Mouse (Mus musculus) midbrain, embryonic 11.5 days (tissue): Measurements from ENCODE around the gene Knstrn. TPM values are rescaled to one million over a fixed set of nuclear protein-coding genes. Genes with fewer than 3 reads are reported as not detected.

Experiments
- ATAC-seq: fragments of 200-750 bp; cut with Nextera tagmentation; 2 replicates; pipeline ENCODE4 v1.8.0; 2017; ENCODE audit warnings: moderate TSS enrichment, moderate library complexity; ENCODE audit not compliant: low FRiP score
- DNase-seq: peaks from one replicate; pipeline ENCODE4 v3.0.0; 2015; ENCODE audit warnings: low spot score; ENCODE audit errors: missing footprints
- H3K27ac ChIP-seq: fragments of 300-500 bp; sonication (generic); 2 replicates; pipeline ENCODE4 v1.5.1; 2014; ENCODE audit warnings: low read depth, low read length
- H3K27me3 ChIP-seq: fragments of 300-500 bp; sonication (generic); 2 replicates; pipeline ENCODE4 v1.6.1; 2014; ENCODE audit warnings: mild to moderate bottlenecking, low read length, moderate library complexity, mixed read lengths; ENCODE audit not compliant: control insufficient read depth, insufficient read depth
- H3K36me3 ChIP-seq: fragments of 300-500 bp; sonication (generic); 2 replicates; pipeline ENCODE4 v1.6.1; 2014; ENCODE audit warnings: mild to moderate bottlenecking, low read length, moderate library complexity, mixed read lengths; ENCODE audit not compliant: control insufficient read depth, insufficient read depth
- H3K4me1 ChIP-seq: fragments of 300-500 bp; sonication (generic); 2 replicates; pipeline ENCODE4 v1.6.1; 2014; ENCODE audit warnings: low read length; ENCODE audit not compliant: control insufficient read depth, insufficient read depth
- H3K4me2 ChIP-seq: fragments of 300-500 bp; sonication (generic); 2 replicates; pipeline ENCODE4 v1.6.1; 2014; ENCODE audit warnings: mild to moderate bottlenecking, moderate library complexity
- H3K4me3 ChIP-seq: fragments of 300-500 bp; sonication (generic); 2 replicates; pipeline ENCODE4 v1.5.1; 2014; ENCODE audit warnings: low read depth, low read length
- H3K9ac ChIP-seq: fragments of 300-500 bp; sonication (generic); 2 replicates; pipeline ENCODE4 v1.6.1; 2014; ENCODE audit warnings: low read length
- H3K9me3 ChIP-seq: fragments of 300-500 bp; sonication (generic); 2 replicates; pipeline ENCODE4 v1.6.1; 2016; ENCODE audit warnings: low read length; ENCODE audit not compliant: control insufficient read depth
- WGBS: fragments of 180-500 bp; shearing (Covaris S2); extraction: QIAGEN DNeasy Blood & Tissue Kit; methylation state at CpG from one replicate; pipeline ENCODE4 v1.1.7; 2014; 5-methylcytosine and 5-hydroxymethylcytosine counted together
- polyA plus RNA-seq: library from polyadenylated mRNA; unstranded; fragments of >200 nt; fragmentation: Nextera tagmentation; extraction: Ambion mirVana; gene quantifications from 2 replicates; pipeline ENCODE4 v1.2.1, GENCODE M21; 2014

Knstrn gene
- polyA plus RNA-seq, 1 experiment from 2014 or later, result 203 TPM

- 70% methylated on average over 3 of the region's 3 CpGs for WGBS
- H3K9ac ChIP-seq, result no peak overlapping the region
- no peaks in the 10 kb centered on the region for H3K4me1 ChIP-seq
- H3K4me3 ChIP-seq, result no peak overlapping the region
- H3K27me3 ChIP-seq, result no peaks in the 10 kb centered on the region
- ATAC-seq (no peak), DNase-seq (no peak)
- no peaks in the 10 kb centered on the region for H3K36me3 ChIP-seq
- H3K4me2 ChIP-seq, result no peak overlapping the region
- no peaks in the 10 kb centered on the region for H3K9me3 ChIP-seq
- no peak overlapping the region for H3K27ac ChIP-seq
Measured at GRCm38 (mm10) chr2:118805137-118805536, 8.7 kb upstream of the Knstrn start.

DNA sequence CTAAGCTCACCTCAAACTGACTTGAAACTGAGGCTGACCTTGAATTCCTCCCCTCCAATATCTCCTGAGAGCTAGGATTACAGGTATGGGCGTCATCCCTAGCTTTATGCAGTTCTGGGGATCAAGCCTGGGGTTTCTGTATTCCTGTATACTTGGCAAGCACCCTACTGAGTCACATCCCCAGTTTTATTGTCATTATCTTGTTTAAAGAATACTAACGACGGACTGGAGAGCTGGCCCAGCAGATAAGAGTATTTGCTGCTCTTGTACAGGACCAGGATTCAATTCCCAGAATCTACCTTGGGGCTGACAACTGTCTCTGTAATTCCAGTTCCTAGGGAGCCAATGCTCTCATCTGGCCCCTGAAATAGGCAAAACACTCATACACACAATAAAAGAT lies 8.0 kb upstream of the Knstrn start:
- ATAC-seq, result no peak
- no peak for DNase-seq
- no peak overlapping the region for H3K9ac ChIP-seq
- WGBS, result 60% methylated on average over 3 of the region's 3 CpGs
- no peak overlapping the region for H3K4me2 ChIP-seq
- H3K4me1 ChIP-seq, result no peaks in the 10 kb centered on the region
- no peaks in the 10 kb centered on the region for H3K36me3 ChIP-seq
- H3K4me3 ChIP-seq, result no peak overlapping the region
- no peaks in the 10 kb centered on the region for H3K9me3 ChIP-seq
- no peak overlapping the region for H3K27ac ChIP-seq
- H3K27me3 ChIP-seq, result no peaks in the 10 kb centered on the region

DNA sequence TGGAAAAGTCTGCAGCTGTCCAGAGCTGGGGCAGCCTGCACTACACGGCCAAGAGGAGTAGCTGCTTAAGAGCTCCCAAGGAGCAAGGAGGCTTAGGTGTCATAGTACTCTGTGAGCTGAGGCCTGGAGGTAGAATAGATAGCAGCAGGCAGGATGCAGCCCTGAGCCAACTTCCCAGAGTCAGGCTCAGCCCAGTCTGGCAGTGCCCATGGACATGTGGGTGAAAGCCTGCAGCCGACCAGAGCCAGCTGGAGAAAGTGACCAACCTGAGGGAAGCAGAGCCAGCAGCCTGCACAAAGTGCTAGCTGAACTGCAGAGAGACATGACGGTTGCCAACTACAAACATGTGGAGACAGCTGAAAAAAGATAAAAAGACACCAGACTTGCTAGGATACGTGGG lies 6.9 kb upstream of the Knstrn start:
- DNase-seq, result no peak
- ATAC-seq, result no peak

DNA sequence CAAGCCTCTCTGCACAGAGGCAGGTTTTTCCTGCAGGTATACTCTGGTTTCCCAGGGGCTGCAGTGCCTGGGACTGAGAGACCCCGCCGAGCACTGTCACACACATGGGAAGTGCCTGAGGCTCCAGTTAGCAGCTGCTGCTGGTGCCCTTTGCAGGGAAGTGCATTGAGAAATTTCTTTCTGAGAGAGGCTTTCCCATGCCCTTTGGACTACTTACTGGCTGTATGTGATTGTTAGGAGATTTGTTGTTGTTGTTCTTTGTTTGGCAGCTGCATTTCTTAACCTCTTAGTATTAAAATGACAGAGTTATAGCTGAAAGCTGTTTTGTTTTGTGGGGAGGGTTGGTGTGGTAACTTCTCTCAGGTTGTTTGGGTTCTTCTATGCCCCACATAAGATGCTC lies 2.9 kb upstream of the Knstrn start:
- Histone ChIP-seq H3K4me3 (no peak overlapping the region), H3K36me3 (no peaks in the 10 kb centered on the region), H3K4me2 (no peak overlapping the region), H3K4me1 (peaks cover 9% of the 10 kb centered on the region), H3K27ac (no peak overlapping the region), H3K9me3 (no peaks in the 10 kb centered on the region), H3K9ac (no peak overlapping the region), H3K27me3 (no peaks in the 10 kb centered on the region)
- ATAC-seq (no peak), DNase-seq (no peak)
- WGBS, result 43% methylated on average over 2 of the region's 2 CpGs

More for the DNA sequence above, 6.9 kb upstream of the Knstrn start:
- no peak overlapping the region for H3K27ac ChIP-seq
- no peak overlapping the region for H3K4me2 ChIP-seq
- 74% methylated on average over 4 of the region's 4 CpGs for WGBS
- H3K9me3 ChIP-seq, result no peaks in the 10 kb centered on the region
- H3K4me1 ChIP-seq, result no peaks in the 10 kb centered on the region
- H3K27me3 ChIP-seq, result no peaks in the 10 kb centered on the region
- H3K36me3 ChIP-seq, result no peaks in the 10 kb centered on the region
- no peak overlapping the region for H3K4me3 ChIP-seq
- H3K9ac ChIP-seq, result no peak overlapping the region

DNA sequence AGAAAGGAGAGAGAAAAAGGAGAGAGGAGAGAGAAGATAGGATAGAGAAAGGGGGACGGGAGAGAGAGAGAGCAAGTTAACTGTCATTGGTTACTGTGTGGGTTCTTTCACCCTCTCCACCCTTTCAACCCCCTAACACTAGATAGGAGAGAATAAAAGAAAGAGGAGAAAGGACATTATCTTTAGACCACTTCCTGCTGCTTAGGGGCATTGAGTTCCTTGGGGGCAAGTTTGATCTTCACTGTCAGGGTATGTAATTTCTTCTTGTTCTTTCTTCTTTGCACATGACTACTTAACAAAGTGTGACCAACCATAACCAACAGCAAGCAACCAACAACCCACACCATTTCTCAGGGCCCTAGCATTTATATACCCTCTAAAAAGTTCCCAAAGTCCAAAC lies 1.1 kb upstream of the Knstrn start:
- Histone ChIP-seq H3K4me2 (no peak overlapping the region), H3K4me3 (no peak overlapping the region), H3K36me3 (peaks cover 4% of the 10 kb centered on the region), H3K9me3 (no peaks in the 10 kb centered on the region), H3K27ac (no peak overlapping the region), H3K4me1 (peaks cover 9% of the 10 kb centered on the region), H3K9ac (no peak overlapping the region), H3K27me3 (no peaks in the 10 kb centered on the region)
- ATAC-seq, result no peak
- WGBS, result 73% methylated on average over 1 of the region's 1 CpGs
- no peak for DNase-seq

DNA sequence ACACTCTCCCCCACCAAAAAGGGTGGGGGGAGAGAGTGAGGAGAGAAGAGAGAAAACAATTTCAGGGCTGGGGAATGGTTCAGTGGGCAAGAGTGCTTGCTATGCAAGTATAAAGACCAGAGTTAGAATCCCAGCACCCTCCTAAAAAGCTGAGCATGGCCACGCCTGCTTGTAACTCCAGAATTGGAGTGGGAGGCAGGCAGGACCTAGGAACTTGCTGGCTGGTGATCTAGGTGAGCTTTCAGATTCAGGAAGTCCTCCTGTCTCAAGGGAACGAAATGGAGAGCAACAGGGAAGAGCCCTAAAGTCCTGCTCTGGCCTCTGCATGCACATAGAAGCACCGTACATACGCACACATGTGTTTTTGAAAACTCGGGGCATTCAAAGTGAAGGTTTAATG lies 9.0 kb downstream of the Knstrn start:
- H3K9me3 ChIP-seq, result no peaks in the 10 kb centered on the region
- no peak overlapping the region for H3K27ac ChIP-seq
- DNase-seq (no peak), ATAC-seq (no peak)
- H3K27me3 ChIP-seq, result no peaks in the 10 kb centered on the region
- H3K4me3 ChIP-seq, result no peak overlapping the region
- H3K9ac ChIP-seq, result no peak overlapping the region
- no peaks in the 10 kb centered on the region for H3K4me1 ChIP-seq
- 95% methylated on average over 5 of the region's 5 CpGs for WGBS
- H3K36me3 ChIP-seq, result peaks cover 28% of the 10 kb centered on the region
- H3K4me2 ChIP-seq, result no peak overlapping the region

- H3K9me3 ChIP-seq, result no peaks in the 10 kb centered on the region
- H3K4me2 ChIP-seq, result no peak overlapping the region
- H3K36me3 ChIP-seq, result peaks cover 22% of the 10 kb centered on the region
- no peaks in the 10 kb centered on the region for H3K27me3 ChIP-seq
- H3K9ac ChIP-seq, result no peak overlapping the region
- ATAC-seq, result no peak
- no peak overlapping the region for H3K4me3 ChIP-seq
- H3K4me1 ChIP-seq, result no peaks in the 10 kb centered on the region
- DNase-seq, result no peak
- WGBS, result 96% methylated on average over 4 of the region's 4 CpGs
- no peak overlapping the region for H3K27ac ChIP-seq
Measured at GRCm38 (mm10) chr2:118824396-118824795, 10.6 kb downstream of the Knstrn start.

GRCm38 (mm10) chr2:118829096-118829495 lies 15.3 kb downstream of the Knstrn start:
- 95% methylated on average over 5 of the region's 5 CpGs for WGBS
- Histone ChIP-seq H3K9me3 (no peaks in the 10 kb centered on the region), H3K36me3 (peaks cover 21% of the 10 kb centered on the region), H3K4me2 (no peak overlapping the region), H3K27ac (no peak overlapping the region), H3K4me1 (no peaks in the 10 kb centered on the region), H3K9ac (no peak overlapping the region), H3K27me3 (no peaks in the 10 kb centered on the region), H3K4me3 (no peak overlapping the region)
- DNase-seq, result no peak
- no peak for ATAC-seq

DNA sequence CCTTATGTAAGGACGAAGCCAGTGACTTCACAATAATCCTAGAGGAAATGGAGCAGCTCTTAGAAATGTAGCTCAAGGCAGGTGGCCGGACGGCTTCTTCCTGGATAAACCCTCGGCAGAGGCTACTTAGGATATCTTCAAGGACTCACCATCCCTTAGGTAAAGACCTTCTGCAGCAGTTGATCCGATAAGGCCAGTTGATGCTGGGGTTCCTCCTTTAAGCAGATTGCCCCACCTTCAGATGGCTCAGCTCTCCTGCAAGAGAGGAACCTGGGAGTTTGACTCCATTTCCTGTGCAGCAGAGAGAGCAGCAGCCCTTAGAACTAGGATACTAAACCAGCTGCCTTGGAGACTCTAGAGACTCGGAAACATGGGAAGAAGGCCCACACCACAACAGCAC lies 20.3 kb downstream of the Knstrn start:
- Histone ChIP-seq H3K9me3 (no peaks in the 10 kb centered on the region), H3K27me3 (no peaks in the 10 kb centered on the region), H3K4me1 (no peaks in the 10 kb centered on the region), H3K4me2 (no peak overlapping the region), H3K36me3 (peaks cover 13% of the 10 kb centered on the region), H3K27ac (no peak overlapping the region), H3K9ac (no peak overlapping the region), H3K4me3 (no peak overlapping the region)
- DNase-seq, result no peak
- no peak for ATAC-seq
- 92% methylated on average over 6 of the region's 6 CpGs for WGBS

DNA sequence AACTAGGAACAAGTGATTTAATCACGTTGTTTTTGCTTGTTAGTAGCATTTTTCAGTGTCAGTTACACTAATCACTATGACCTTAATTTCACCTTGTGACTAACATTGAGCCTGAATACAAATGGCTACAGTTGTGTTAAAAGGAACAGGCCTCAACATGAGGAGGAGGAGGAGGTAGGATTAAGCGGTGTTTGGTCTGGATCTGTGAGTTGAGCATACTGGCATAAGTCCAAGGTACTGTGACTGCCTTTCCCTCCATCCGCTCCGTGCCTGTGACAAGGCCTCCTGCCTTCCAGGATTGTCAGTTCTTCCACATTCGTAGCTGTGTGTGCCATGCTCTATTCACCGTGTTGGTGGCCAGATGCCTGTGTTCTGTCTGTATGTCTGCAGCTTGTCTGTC lies 21.3 kb downstream of the Knstrn start:
- Histone ChIP-seq H3K9me3 (no peaks in the 10 kb centered on the region), H3K27me3 (no peaks in the 10 kb centered on the region), H3K9ac (no peak overlapping the region), H3K27ac (no peak overlapping the region), H3K4me3 (no peak overlapping the region), H3K4me1 (no peaks in the 10 kb centered on the region), H3K4me2 (no peak overlapping the region), H3K36me3 (peaks cover 13% of the 10 kb centered on the region)
- DNase-seq (no peak), ATAC-seq (no peak)
- 91% methylated on average over 6 of the region's 6 CpGs for WGBS
